Mouse (Mus musculus): ENCODE results near the gene Olfr889.

- TF ChIP-seq CTCF (IDR thresholded peaks at IDR 0.05; ENCODE audit: low read depth, low read length) (no peak), GATA2 (IDR thresholded peaks at IDR 0.05; ENCODE audit: borderline replicate concordance, low read depth, low read length) (no peak), GATA1 (IDR thresholded peaks at IDR 0.05; ENCODE audit: borderline replicate concordance, low read length) (no peak), POLR2AphosphoS5 (IDR thresholded peaks at IDR 0.05; ENCODE audit: insufficient replicate concordance, low read depth, low read length) (no peak)
These were observed at the start of gene Olfr889 for GRCm38 (mm10) chr9:38114898-38115297.

Data from G1E (cell line).